Mouse (Mus musculus) hematopoietic multipotent progenitor cell, adult 10-12 weeks (in vitro differentiated cells): ENCODE measurements around the gene Fam171b. TPM values are rescaled to one million over a fixed set of nuclear protein-coding genes. Genes with fewer than 3 reads are reported as not detected.

Source experiments
- polyA plus RNA-seq: library from polyadenylated mRNA; stranded (reverse); fragments of >175 nt; gene quantifications from 2 replicates; pipeline ENCODE4 v1.2.3, GENCODE M21; 2012; ENCODE audit warnings: low replicate concordance

The Fam171b gene
- 0.10 TPM in 1 of 2 replicates, not detected in the other for polyA plus RNA-seq

GRCm38 (mm10) chr2:83812483-83813272 is at the start of gene Fam171b:
Gene Fam171b, plus strand, starts transcription at chr2:83812636.

Other genes starting within 250 kb of the Fam171b start
- 285 and 383 TPM in 2 replicates for gene Zc3h15, start 168.2 kb upstream of the Fam171b start, polyA plus RNA-seq
- gene Itgav, start 88.2 kb upstream of the Fam171b start, polyA plus RNA-seq = 30.9 and 110 TPM in 2 replicates
- not detected in 2 replicates for gene Zswim2, start 128.6 kb downstream of the Fam171b start, polyA plus RNA-seq
- gene Gm13698, start 143.1 kb downstream of the Fam171b start, polyA plus RNA-seq = not detected in 2 replicates
- not detected in 2 replicates for gene Gm13693, start 148.9 kb downstream of the Fam171b start, polyA plus RNA-seq
- not detected in 2 replicates for gene Gm13695, start 154.7 kb downstream of the Fam171b start, polyA plus RNA-seq
- not detected in 2 replicates for gene Gm13696, start 160.5 kb downstream of the Fam171b start, polyA plus RNA-seq
- gene Gm13694, start 166.3 kb downstream of the Fam171b start, polyA plus RNA-seq = not detected in 2 replicates
- not detected in 2 replicates for gene Gm13697, start 172.1 kb downstream of the Fam171b start, polyA plus RNA-seq
- not detected in 2 replicates for gene Gm13691, start 177.9 kb downstream of the Fam171b start, polyA plus RNA-seq